Mouse (Mus musculus) ES-E14 (cell line): ENCODE measurements around the gene Tmem189. TPM values are rescaled to one million over a fixed set of nuclear protein-coding genes. Genes with fewer than 3 reads are reported as not detected.

Experiments
- DNase-seq: peaks from one replicate; pipeline ENCODE4 v3.0.0-alpha.2; 2013; ENCODE audit warnings: low read depth, low spot score
- H3K27ac ChIP-seq: 2 replicates; pipeline ENCODE4 v1.5.1; 2012; ENCODE audit warnings: low read depth, mild to moderate bottlenecking, low read length, moderate library complexity, mixed read lengths; ENCODE audit not compliant: poor library complexity, insufficient read depth, severe bottlenecking
- H3K36me3 ChIP-seq: 2 replicates; pipeline ENCODE4 v1.6.1; 2012; ENCODE audit warnings: mild to moderate bottlenecking, low read length, moderate library complexity, mixed read lengths; ENCODE audit not compliant: control insufficient read depth, poor library complexity, insufficient read depth, severe bottlenecking
- H3K4me1 ChIP-seq, 2 experiments: fragments of 150-350 bp in 1 of 2; sonication (generic) in 1 of 2; 2 replicates each; pipeline ENCODE4 v1.6.1; 2012; ENCODE audit warnings: low read length in 2 of 2, mild to moderate bottlenecking in 1 of 2, mixed read lengths in 1 of 2; ENCODE audit not compliant: control insufficient read depth in 2 of 2, insufficient read depth in 2 of 2, poor library complexity in 1 of 2
- H3K4me3 ChIP-seq, 2 experiments: fragments of 150-350 bp in 1 of 2; sonication (generic) in 1 of 2; 2 replicates each; pipeline ENCODE4 v1.5.1; 2012; ENCODE audit warnings: low read length in 2 of 2, low read depth in 1 of 2, mild to moderate bottlenecking in 1 of 2, mixed read lengths in 1 of 2; ENCODE audit not compliant: insufficient read depth in 1 of 2, poor library complexity in 1 of 2, severe bottlenecking in 1 of 2
- H3K9ac ChIP-seq: 2 replicates; pipeline ENCODE4 v1.6.1; 2012; ENCODE audit warnings: low read depth, mild to moderate bottlenecking, low read length, mixed read lengths; ENCODE audit not compliant: poor library complexity, insufficient read depth, severe bottlenecking
- H3K9me3 ChIP-seq: fragments of 150-350 bp; sonication (generic); 2 replicates; pipeline ENCODE4 v1.6.1; 2012; ENCODE audit warnings: low read depth, mild to moderate bottlenecking, low read length; ENCODE audit not compliant: control insufficient read depth, insufficient read depth
- CHD2 ChIP-seq: IDR thresholded peaks from 2 replicates; pipeline ENCODE4 v1.6.1; 2014; ENCODE audit warnings: mild to moderate bottlenecking, low read depth, low read length, inconsistent platforms
- HCFC1 ChIP-seq: IDR thresholded peaks from 2 replicates; pipeline ENCODE4 v1.6.1; 2012; ENCODE audit warnings: low read length, inconsistent platforms, borderline replicate concordance; ENCODE audit not compliant: insufficient read depth
- MAFK ChIP-seq: IDR thresholded peaks from 2 replicates; pipeline ENCODE4 v1.6.1; 2014; ENCODE audit warnings: mild to moderate bottlenecking, low read depth, low read length, inconsistent platforms; ENCODE audit not compliant: insufficient read depth
- ZC3H11A ChIP-seq: IDR thresholded peaks from 2 replicates; pipeline ENCODE4 v1.6.1; 2012; ENCODE audit warnings: low read depth, mild to moderate bottlenecking, inconsistent platforms, low read length, borderline replicate concordance
- ZNF384 ChIP-seq: IDR thresholded peaks from 2 replicates; pipeline ENCODE4 v1.6.1; 2012; ENCODE audit warnings: low read depth, low read length, inconsistent platforms
- in situ Hi-C, 2 experiments: fragments of 600-800 bp; cut with MboI; formaldehyde crosslinking; loops; one replicate each; pipeline ENCODE4 v1.15.1; 2025; ENCODE audit warnings: low sequenced_read_pairs in 2 of 2, inconsistent platforms in 1 of 2; ENCODE audit not compliant: unreplicated experiment in 2 of 2
- total RNA-seq: library from RNA; depleted of rRNA; stranded (reverse); fragments of 300-350 nt; gene quantifications from 2 replicates; pipeline ENCODE4 v1.2.3, GENCODE M21; 2012; rRNA removed

Gene Tmem189
- total RNA-seq: 43.7 and 54.9 TPM in 2 replicates

DNA sequence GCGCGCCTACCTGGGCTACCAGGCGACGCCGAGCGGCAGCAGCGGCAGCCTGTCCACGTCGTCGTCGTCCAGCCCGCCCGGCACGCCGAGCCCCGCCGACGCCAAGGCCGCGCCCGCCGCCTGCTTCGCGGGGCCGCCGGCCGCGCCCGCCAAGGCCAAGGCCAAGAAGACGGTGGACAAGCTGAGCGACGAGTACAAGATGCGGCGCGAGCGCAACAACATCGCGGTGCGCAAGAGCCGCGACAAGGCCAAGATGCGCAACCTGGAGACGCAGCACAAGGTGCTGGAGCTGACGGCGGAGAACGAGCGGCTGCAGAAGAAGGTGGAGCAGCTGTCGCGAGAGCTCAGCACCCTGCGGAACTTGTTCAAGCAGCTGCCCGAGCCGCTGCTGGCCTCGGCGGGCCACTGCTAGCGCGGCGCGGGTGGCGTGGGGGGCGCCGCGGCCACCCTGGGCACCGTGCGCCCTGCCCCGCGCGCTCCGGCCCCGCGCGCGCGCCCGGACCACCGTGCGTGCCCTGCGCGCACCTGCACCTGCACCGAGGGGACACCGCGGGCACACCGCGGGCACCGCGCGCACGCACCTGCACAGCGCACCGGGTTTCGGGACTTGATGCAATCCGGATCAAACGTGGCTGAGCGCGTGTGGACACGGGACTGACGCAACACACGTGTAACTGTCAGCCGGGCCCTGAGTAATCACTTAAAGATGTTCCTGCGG, at the start of gene Tmem189:
Tmem189 (minus strand) TSS at position 322 of the 718 bp plus-strand sequence.
- TF ChIP-seq ZC3H11A: no peak
- TF ChIP-seq CHD2: peak; percentile 61
- TF ChIP-seq HCFC1: 0 out of 2 replicates have a peak, but pooled peaks have one; percentile 17
- TF ChIP-seq MAFK: no peak
- peak; percentile 52 for DNase-seq
- Histone ChIP-seq H3K4me1 (peaks cover 0 to 11% of the 10 kb centered on the region in 2 experiments; a peak in 1 of 4 replicates), H3K4me3 (peak within 1 kb of the TSS; percentile 73 to 78), H3K9ac (peak within 1 kb of the TSS; percentile 89), H3K9me3 (0 out of 2 replicates have a peak, but pooled peaks cover under 1% of the 10 kb centered on the region), H3K36me3 (no peaks in the 10 kb centered on the region; the same call in 1 of the 2 replicates), H3K27ac (peak within 1 kb of the TSS; percentile 48; the same call in 1 of the 2 replicates)
- in situ Hi-C loops: loop anchor here (5.0 kb wide), 1 partner anchor 208 kb away; no protein-coding TSS in a partner anchor

DNA sequence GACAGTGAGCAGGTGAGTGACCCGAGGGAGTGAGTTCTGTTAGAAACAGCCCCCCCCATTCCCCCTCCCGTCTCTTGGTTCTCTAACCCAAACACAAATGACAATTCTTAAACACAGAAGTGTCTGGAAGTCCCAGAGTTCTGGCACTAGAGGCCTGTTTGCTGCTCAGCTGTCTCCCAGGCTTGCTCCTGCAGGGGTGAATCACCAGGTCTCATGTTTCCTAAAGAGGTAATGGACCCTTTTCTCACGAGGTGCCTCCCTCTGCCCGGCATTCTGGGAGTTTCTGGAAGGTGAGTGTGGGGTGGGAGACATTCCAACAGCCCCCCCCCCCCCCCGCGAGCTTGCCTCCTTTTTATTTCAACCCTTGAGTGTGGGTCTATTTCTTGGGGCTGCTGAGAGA, 49.4 kb upstream of the Tmem189 start:
- no peak for TF ChIP-seq HCFC1
- no peak for TF ChIP-seq ZNF384
- TF ChIP-seq ZC3H11A: no peak
- no peak overlapping the region for H3K4me3 ChIP-seq
- peaks cover 0 to 9% of the 10 kb centered on the region in 2 experiments; a peak in 1 of 4 replicates for H3K4me1 ChIP-seq
- in situ Hi-C loops: no loop called here
- H3K9ac ChIP-seq: no peak overlapping the region
- no peak overlapping the region for H3K27ac ChIP-seq
- no peak for DNase-seq
- H3K9me3 ChIP-seq: no peaks in the 10 kb centered on the region
- no peaks in the 10 kb centered on the region for H3K36me3 ChIP-seq

DNA sequence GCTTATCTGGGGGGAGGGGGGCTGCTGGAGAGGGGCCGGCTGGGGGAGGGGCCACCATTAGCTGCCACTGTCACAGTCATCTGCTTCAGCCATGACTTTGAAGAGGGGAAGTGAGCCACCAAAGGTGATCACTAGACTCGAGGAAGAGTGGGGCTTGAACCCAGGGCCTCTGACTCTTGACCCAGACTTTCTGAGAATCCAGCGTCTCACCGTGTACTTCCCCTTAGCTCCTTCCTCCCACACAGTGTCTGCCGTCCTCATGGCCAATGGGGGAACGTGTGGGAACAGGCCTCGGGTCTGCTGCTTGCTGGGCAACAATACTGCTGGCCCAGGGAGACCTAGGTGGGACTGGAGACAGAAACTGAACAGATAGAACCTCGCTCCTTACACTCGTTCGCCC, 45.2 kb upstream of the Tmem189 start:
- Histone ChIP-seq H3K9me3 (no peaks in the 10 kb centered on the region), H3K4me1 (peaks cover 0 to 12% of the 10 kb centered on the region in 2 experiments; a peak in 1 of 4 replicates), H3K36me3 (no peaks in the 10 kb centered on the region), H3K9ac (no peak overlapping the region), H3K27ac (no peak overlapping the region), H3K4me3 (no peak overlapping the region)
- in situ Hi-C loops: no loop called here
- DNase-seq: no peak
- no peak for TF ChIP-seq CHD2
- TF ChIP-seq ZNF384: no peak
- no peak for TF ChIP-seq HCFC1
- no peak for TF ChIP-seq MAFK
- TF ChIP-seq ZC3H11A: no peak

DNA sequence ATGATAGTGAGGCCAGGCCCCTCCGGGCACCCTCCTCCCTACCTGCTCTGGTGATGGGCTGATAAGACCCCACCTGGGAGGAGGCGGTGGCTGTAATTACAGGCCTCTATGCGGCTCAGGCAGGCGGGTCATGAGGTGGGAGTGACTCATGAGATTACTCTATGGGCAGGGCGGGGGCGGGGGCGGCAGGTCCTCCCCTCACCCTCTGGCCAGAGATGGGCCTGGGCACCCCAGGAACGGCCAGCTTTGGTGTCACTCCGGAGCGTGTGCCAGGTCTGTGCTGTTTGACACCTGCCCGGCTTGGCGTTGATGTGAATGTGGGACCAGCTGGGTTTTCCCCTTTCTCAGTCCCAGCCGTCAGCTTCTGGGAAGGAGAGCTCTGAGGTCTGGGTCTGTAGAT, 41.5 kb upstream of the Tmem189 start:
- Histone ChIP-seq H3K9ac (no peak overlapping the region), H3K9me3 (no peaks in the 10 kb centered on the region), H3K27ac (no peak overlapping the region), H3K4me3 (no peak overlapping the region), H3K4me1 (peaks cover 0 to 4% of the 10 kb centered on the region in 2 experiments; a peak in 1 of 4 replicates), H3K36me3 (no peaks in the 10 kb centered on the region)
- in situ Hi-C loops: no loop called here
- no peak for DNase-seq
- TF ChIP-seq HCFC1: no peak
- TF ChIP-seq MAFK: no peak
- TF ChIP-seq CHD2: no peak
- TF ChIP-seq ZC3H11A: no peak
- TF ChIP-seq ZNF384: no peak
